Mouse (Mus musculus): ENCODE data around the gene Svep1.

Svep1 gene

DNA sequence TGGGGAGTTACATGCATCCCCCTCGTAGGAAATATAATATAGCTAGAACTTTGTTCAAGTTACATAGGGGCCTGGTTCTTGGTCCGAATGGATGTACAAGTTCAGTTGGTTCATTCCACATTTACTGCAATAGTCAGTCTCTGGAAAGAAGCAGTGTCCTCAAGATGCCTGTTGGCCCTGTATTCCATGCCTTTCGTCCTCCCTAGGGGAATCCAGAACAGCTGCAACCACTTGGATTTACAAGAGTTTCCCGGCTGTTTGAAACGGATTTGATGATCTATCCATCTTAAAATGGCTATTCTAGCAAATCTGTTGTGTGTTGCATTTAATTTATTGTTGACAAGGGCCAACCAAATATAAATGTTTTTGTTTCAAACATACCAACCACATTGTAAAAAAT lies 36.2 kb downstream of the Svep1 start:
- no peak for DNase-seq (ENCODE audit: low spot score in 2 of 2)

GRCm38 (mm10) chr4:58169918-58170317 lies 36.7 kb downstream of the Svep1 start:
- no peak for DNase-seq (ENCODE audit: low spot score in 2 of 2)

DNA sequence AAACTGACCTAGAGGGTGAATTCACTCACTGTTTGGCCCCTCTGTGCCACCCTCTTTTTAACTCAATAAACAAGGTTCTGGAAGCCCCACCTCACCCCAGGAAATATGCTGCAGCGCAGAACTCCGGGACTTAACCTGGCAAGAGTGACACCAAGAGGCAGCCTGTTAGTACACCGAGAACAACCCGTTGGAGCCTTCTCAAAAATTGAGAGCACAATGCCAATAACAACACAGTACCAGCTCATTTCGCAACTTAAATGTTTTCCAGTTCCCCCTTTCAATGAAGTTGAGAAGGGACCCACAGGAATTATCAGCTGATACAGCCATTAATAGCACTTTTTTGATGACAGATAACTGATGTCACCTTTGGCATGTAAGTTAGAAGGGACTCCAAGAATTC lies 38.3 kb downstream of the Svep1 start:
- DNase-seq (ENCODE audit: low spot score in 2 of 2) = no peak

DNA sequence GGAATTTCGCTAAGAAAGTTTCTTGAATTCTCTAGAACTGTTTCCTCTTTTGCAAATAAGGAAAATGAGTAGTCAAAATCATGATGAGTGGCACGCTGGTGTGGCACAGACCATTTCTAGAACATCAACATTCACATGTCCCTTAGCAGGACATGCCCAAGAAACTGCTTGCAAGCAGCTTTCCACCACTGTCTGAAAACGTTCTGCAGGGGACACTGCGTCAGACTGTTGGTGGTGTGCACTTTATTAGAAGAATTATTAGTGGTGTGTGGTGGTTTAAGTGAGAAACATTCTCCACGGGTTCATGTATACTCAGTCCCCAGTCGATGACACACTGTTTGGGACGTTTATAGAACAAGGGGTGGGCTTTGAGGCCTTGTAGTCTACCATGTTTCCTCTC lies 40.9 kb downstream of the Svep1 start:
- DNase-seq (ENCODE audit: low spot score in 2 of 2) = no peak

DNA sequence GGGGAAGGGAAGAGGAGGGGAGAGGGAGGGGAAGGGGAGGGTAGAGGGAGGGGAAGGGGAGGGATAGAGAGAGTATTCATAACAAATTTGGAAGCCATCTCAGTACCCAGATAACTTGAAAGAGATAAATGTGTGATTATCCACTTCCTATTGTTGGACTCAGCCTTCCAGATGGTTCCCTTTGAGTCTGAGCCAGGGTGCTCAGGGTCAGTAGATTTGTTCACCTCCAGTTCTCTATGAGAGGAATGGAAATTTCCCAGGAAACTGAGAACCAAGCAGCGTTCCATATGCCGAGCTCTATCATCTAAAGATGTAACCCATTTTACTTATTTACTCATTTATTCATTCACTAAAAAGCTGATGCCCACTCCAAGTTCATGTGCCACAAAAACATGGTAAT lies 44.8 kb downstream of the Svep1 start:
- peak in 1 of 2 experiments; percentile 11 for DNase-seq (ENCODE audit: low spot score in 2 of 2)

DNA sequence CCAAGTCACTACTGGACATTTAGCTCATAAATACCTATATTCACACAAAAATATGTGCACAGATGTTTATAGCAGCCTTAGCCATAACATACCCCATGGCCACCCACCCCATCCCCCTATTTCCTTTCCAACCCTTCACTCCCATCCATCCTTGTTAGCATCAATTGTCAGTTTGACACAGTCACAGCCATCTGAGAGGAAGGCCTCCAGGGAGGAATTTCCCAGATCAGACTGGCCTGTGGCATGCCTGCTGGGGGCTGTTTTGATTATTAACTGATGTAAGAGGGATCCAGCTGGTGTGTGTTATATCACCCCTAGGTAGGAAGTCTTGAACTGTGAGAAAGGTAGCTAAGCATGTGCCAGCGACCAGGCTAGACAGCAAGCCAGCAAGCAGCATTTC lies 47.1 kb downstream of the Svep1 start:
- no peak for DNase-seq (ENCODE audit: low spot score in 2 of 2)

DNA sequence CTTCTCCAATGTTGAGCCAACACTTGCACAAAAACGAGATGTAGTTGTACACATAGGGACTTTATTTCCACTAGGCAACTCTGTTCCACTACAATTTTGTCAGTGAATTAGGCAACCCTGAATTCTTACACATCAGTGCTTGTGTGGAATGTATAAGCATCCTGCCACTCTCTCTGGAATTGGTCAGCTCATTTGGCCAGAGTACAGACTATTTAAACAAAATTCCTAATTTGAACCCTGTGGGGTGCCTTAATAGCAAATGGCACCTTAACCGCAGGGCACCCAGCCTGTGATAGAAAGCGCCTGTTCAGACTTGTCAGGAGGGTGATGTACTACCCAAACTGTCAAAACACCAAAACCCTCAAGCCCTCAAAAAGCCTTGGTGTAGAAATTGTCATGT lies 56.4 kb downstream of the Svep1 start:
- no peak for DNase-seq (ENCODE audit: low spot score in 2 of 2)

- no peak for DNase-seq (ENCODE audit: low spot score in 2 of 2)
These were observed 57.5 kb downstream of the Svep1 start for GRCm38 (mm10) chr4:58149186-58149585.

DNA sequence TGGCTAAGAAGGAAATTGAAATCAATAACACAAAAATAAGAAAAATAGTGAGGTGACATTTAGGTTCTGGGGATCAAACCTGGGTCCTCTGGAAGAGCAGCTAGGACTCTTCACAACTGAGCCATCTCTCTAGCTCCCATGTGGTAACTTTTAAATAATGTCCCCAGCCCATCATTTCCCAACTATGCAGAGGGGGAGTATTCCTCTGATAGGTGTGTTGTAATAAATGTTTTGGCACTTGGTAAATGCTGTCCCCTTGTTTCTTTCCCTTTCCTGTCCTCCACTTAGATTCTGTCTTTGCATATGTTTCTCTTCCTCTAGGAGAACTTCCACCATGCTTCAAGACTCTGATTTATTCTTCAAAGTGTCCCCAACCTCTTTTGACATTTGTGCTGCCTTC lies 58.1 kb downstream of the Svep1 start:
- DNase-seq (ENCODE audit: low spot score in 2 of 2) = no peak

GRCm38 (mm10) chr4:58146676-58147075 lies 60.0 kb downstream of the Svep1 start:
- DNase-seq (ENCODE audit: low spot score in 2 of 2) = no peak

GRCm38 (mm10) chr4:58139764-58140556 lies 66.7 kb downstream of the Svep1 start:
- no peak for DNase-seq (ENCODE audit: low spot score in 2 of 2)

GRCm38 (mm10) chr4:58139241-58139640 lies 67.4 kb downstream of the Svep1 start:
- DNase-seq (ENCODE audit: low spot score in 2 of 2) = no peak

DNA sequence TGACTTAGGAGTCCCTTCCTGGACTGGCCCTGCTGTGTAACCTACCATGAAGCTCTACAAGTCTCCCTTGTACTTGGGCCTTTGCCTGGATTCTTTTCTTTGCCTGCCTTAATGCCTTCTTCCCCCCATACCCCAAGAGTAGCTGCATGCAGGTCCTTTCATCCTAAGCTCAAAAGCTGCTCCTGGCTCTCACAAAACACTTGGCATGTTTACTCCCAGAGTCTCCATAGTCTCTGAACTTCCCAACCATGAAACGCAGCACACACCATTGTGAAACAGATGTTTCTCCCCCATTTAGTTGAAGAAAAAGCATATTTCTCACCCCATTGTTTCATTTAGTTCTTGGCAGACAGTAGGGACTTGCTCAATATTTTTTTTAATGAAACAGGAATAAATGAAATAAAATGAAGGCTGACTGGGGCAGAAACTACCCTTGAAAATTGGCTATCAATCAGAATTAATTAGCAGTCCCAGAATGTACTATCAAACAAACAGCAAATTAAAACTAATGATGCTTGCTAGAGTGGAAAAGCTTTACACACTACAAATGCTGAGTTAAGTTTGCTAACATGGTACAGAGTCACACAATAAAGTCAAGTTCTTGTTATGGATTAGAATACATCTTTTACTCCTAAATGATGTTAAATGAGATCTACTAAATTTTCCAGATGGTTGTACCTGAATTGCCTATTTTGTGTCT lies 72.9 kb downstream of the Svep1 start:
- DNase-seq (ENCODE audit: low spot score in 2 of 2) = no peak

GRCm38 (mm10) chr4:58129844-58130243 lies 76.8 kb downstream of the Svep1 start:
- no peak for DNase-seq (ENCODE audit: low spot score in 2 of 2)

- no peak for DNase-seq (ENCODE audit: low spot score in 2 of 2)
These were observed 79.6 kb downstream of the Svep1 start for GRCm38 (mm10) chr4:58127024-58127423.

GRCm38 (mm10) chr4:58115452-58115851 lies 91.2 kb downstream of the Svep1 start:
- no peak for DNase-seq (ENCODE audit: low spot score in 2 of 2)

DNA sequence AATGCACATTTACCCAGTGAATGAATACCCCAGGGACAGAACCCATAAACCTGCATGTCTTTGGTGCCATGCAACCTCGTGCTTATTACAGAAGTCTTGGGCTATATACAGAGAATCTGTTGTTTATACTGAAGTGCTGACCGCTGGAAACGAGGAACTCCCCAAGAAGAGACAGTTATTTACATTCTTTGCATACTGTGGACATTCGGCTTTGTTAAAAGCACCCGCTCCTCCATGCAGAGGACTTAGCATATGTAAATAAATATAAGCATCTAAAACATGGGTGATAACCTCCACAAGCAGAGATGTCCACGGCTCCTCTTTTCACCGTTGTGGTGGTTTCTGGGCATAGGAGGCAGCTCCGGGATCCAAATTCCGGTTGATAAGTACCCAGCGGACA lies 95.7 kb downstream of the Svep1 start:
- no peak for DNase-seq (ENCODE audit: low spot score in 2 of 2)

- DNase-seq (ENCODE audit: low spot score in 2 of 2) = no peak
These were observed 96.9 kb downstream of the Svep1 start for GRCm38 (mm10) chr4:58109793-58110192.

- DNase-seq (ENCODE audit: low spot score in 2 of 2) = no peak
These were observed 98.3 kb downstream of the Svep1 start for GRCm38 (mm10) chr4:58108364-58108763.

- no peak for DNase-seq (ENCODE audit: low spot score in 2 of 2)
These were observed 108.9 kb downstream of the Svep1 start for GRCm38 (mm10) chr4:58097732-58098131.

GRCm38 (mm10) chr4:58086738-58087137 lies 119.9 kb downstream of the Svep1 start:
- DNase-seq (ENCODE audit: low spot score in 2 of 2) = no peak

DNA sequence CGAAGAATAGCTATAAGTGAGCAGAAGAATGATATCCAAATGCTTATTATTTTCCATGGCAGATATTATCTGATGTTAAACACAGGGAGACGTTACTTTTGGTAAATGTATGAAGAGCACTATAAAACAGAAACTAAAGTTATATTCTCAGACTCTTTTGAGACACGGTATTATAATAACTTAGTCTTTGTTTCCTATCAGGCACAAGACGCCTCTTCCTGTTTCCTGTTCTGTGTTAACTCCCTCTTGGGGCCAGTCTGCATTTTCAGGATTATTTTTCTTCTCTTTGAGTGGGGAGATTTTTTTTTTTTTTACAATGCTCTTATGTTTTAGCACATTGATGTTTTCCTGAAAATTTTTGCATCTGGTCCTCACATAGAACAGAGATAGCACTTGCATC lies 120.5 kb downstream of the Svep1 start:
- DNase-seq (ENCODE audit: low spot score in 2 of 2) = no peak

- DNase-seq (ENCODE audit: low spot score in 2 of 2) = no peak
These were observed 121.3 kb downstream of the Svep1 start for GRCm38 (mm10) chr4:58085340-58085739.

Data from cerebellum, postnatal 4 days (tissue).